Mouse (Mus musculus) lung, embryonic 14.5 days (tissue): Measurements from ENCODE around the gene Prima1. TPM values are rescaled to one million over a fixed set of nuclear protein-coding genes. Genes with fewer than 3 reads are reported as not detected.

Experiments used
- ATAC-seq: fragments of 200-750 bp; cut with Nextera tagmentation; 2 replicates; pipeline ENCODE4 v1.8.0; 2017; ENCODE audit warnings: mild to moderate bottlenecking, moderate TSS enrichment, moderate library complexity; ENCODE audit not compliant: insufficient read depth
- DNase-seq: peaks from one replicate; pipeline ENCODE4 v3.0.0-alpha.2; 2015
- H3K27ac ChIP-seq: fragments of 300-500 bp; sonication (generic); 2 replicates; pipeline ENCODE4 v1.5.1; 2014; ENCODE audit warnings: low read depth, mild to moderate bottlenecking, moderate library complexity
- H3K27me3 ChIP-seq: fragments of 300-500 bp; sonication (generic); 2 replicates; pipeline ENCODE4 v1.6.1; 2014; ENCODE audit warnings: low read length, control low read depth; ENCODE audit not compliant: insufficient read depth
- H3K36me3 ChIP-seq: fragments of 300-500 bp; sonication (generic); 2 replicates; pipeline ENCODE4 v1.6.1; 2014; ENCODE audit warnings: control low read depth; ENCODE audit not compliant: insufficient read depth
- H3K4me1 ChIP-seq: fragments of 300-500 bp; sonication (generic); 2 replicates; pipeline ENCODE4 v1.6.1; 2014; ENCODE audit warnings: antibody characterized with exemption, control low read depth; ENCODE audit not compliant: insufficient read depth
- H3K4me2 ChIP-seq: fragments of 300-500 bp; sonication (generic); 2 replicates; pipeline ENCODE4 v1.6.1; 2014; ENCODE audit warnings: mild to moderate bottlenecking
- H3K4me3 ChIP-seq: fragments of 300-500 bp; sonication (generic); 2 replicates; pipeline ENCODE4 v1.5.1; 2014; ENCODE audit warnings: low read depth, low read length
- H3K9ac ChIP-seq: fragments of 300-500 bp; sonication (generic); 2 replicates; pipeline ENCODE4 v1.6.1; 2014
- H3K9me3 ChIP-seq: fragments of 300-500 bp; sonication (generic); 2 replicates; pipeline ENCODE4 v1.6.1; 2016; ENCODE audit warnings: low read depth, low read length, control low read depth
- CTCF ChIP-seq: IDR thresholded peaks from 2 replicates; pipeline ENCODE4 v1.5.1; 2016; ENCODE audit warnings: antibody characterized with exemption, low read depth
- WGBS: fragments of 180-500 bp; shearing (Covaris S2); extraction: QIAGEN DNeasy Blood & Tissue Kit; methylation state at CpG from one replicate; pipeline ENCODE4 v1.1.7; 2014; 5-methylcytosine and 5-hydroxymethylcytosine counted together
- polyA plus RNA-seq: library from polyadenylated mRNA; unstranded; fragments of >200 nt; fragmentation: Nextera tagmentation; extraction: Ambion mirVana; gene quantifications from 2 replicates; pipeline ENCODE4 v1.2.1, GENCODE M21; 2014

The Prima1 gene
- polyA plus RNA-seq, 1 experiment from 2014 or later, result not detected

DNA sequence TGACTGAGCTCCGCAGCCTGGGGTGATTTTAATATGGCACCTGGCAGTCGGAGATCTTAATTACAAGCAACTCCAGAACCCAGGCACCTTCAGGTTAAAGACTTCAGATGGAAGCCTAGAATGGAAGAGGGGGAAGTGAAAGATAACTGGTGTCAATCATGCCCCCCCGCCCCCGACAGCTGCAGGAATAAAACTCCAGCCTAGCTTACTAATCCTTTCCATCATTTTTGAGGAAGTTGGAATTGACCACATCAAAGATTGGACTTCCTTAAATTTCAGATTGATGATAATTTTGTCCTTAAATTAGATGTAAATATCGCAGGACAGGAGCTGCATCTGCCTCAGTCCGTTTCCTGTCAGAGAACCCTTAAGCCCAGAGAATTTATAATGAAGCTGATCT, 8.4 kb upstream of the Prima1 start:
- Histone ChIP-seq H3K27me3 (no peaks in the 10 kb centered on the region), H3K4me2 (no peak overlapping the region), H3K4me3 (no peak overlapping the region), H3K36me3 (no peaks in the 10 kb centered on the region), H3K27ac (no peak overlapping the region), H3K9me3 (no peaks in the 10 kb centered on the region), H3K4me1 (no peaks in the 10 kb centered on the region), H3K9ac (no peak overlapping the region)
- DNase-seq (no peak), ATAC-seq (no peak)
- no peak for TF ChIP-seq CTCF
- WGBS, result 72% methylated on average over 6 of the region's 6 CpGs

DNA sequence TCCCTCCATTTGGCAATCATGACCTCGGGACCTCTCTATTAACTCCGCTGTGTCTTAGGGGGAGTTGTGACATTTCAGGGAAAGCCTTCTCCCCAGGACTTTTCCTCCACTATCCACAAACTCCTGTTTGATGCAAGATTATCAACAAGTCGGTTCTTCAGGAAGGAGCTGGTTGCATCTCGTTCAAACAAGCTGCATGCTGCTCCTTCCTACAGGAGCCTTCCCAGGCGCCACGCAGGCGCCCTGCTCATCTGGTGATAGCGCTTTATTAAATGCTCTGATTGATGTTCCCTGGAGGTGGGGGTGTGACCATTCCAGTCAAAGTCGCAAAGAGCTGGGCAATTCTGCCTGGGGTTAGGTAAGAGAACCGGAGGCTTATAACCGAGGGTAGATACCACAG, 1.1 kb upstream of the Prima1 start:
- no peak for ATAC-seq

DNA sequence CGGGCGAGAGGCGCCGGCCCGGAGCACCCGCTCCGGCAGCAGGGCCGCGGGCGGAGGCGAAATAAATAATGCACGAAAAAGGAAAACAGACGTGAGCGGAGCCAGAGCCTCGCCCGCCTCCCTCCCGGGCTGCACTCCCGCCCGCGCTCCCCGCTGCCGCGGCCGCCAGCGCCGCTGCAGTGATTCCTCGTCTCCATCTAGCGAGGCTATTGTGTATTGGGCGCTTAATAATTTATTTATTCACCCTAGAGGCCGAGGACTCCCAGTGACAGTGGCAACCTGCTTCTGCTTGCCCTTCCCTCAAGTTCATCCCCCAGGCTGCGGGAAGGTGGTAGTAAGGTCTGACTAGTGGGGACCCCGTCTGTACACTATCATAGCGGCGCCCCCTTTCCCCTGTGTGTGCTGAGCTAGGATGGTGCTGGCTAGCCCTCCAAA, 658 bp upstream of the Prima1 start:
- peak overlapping the region; percentile 68 for H3K9ac ChIP-seq
- H3K9me3 ChIP-seq, result no peaks in the 10 kb centered on the region
- peak; percentile 83 for ATAC-seq
- no peaks in the 10 kb centered on the region for H3K36me3 ChIP-seq
- peak overlapping the region; percentile 89 for H3K4me2 ChIP-seq
- no peaks in the 10 kb centered on the region for H3K4me1 ChIP-seq
- DNase-seq, result peak; percentile 84
- peaks cover 20% of the 10 kb centered on the region for H3K27me3 ChIP-seq
- H3K27ac ChIP-seq, result peak overlapping the region; percentile 63; the same call in 1 of the 2 replicates
- under 1% methylated on average over 33 of the region's 34 CpGs for WGBS
- peak overlapping the region; percentile 61 for H3K4me3 ChIP-seq
- 0 out of 2 replicates have a peak, but pooled peaks have one; percentile 34 for TF ChIP-seq CTCF

More for the DNA sequence above, 1.1 kb upstream of the Prima1 start:
- no peaks in the 10 kb centered on the region for H3K9me3 ChIP-seq
- no peak for TF ChIP-seq CTCF
- peak overlapping the region; percentile 61 for H3K4me3 ChIP-seq
- H3K4me2 ChIP-seq, result peak overlapping the region; percentile 89
- no peak overlapping the region for H3K27ac ChIP-seq
- H3K4me1 ChIP-seq, result no peaks in the 10 kb centered on the region
- H3K27me3 ChIP-seq, result peaks cover 20% of the 10 kb centered on the region
- WGBS, result 7% methylated on average over 11 of the region's 11 CpGs
- no peak for DNase-seq
- H3K9ac ChIP-seq, result no peak overlapping the region
- H3K36me3 ChIP-seq, result no peaks in the 10 kb centered on the region

DNA sequence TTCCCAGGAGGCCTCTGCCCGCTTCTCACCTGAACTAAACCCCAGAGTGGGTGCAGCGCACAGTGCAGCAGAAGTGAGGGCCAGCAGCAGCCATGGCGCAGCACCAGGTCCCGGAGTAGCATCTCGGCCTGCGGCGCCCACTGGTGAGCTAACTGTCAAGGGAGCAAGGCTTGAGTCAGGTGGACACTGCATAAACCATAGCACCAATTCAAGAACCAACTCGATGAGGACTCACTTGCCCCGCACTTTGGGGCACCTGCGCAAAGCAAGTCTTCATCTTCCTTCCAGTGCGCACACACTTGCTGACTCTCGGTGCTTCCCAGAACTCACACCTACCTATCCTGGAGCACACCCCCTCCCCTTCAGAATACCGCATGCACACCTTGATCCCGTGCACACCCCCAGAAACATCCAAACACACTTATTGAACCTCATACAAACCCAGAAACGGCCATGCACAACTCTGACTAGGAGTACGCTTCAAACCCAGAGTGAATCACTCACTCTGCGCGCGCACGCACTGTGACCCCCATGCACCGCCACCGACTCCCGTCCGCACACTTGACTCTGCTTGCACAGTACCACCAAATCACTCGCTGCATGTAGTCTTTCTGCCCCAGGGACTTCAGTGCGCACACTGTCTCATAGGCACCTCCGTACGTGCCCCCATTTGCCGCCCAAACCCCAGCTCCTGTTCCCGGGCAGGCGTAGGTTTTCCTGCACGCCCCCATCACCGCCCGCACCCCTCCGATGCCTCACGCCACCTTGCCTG, 453 bp downstream of the Prima1 start:
- WGBS, result 12% methylated on average over 36 of the region's 36 CpGs
- H3K9ac ChIP-seq, result peak overlapping the region; percentile 68
- no peaks in the 10 kb centered on the region for H3K9me3 ChIP-seq
- TF ChIP-seq CTCF, result no peak
- no peaks in the 10 kb centered on the region for H3K4me1 ChIP-seq
- H3K4me2 ChIP-seq, result peak overlapping the region; percentile 89
- DNase-seq, result peak; percentile 48
- H3K27me3 ChIP-seq, result peaks cover 20% of the 10 kb centered on the region
- H3K4me3 ChIP-seq, result peak overlapping the region; percentile 61
- peak; percentile 56 for ATAC-seq
- H3K27ac ChIP-seq, result no peak overlapping the region
- H3K36me3 ChIP-seq, result no peaks in the 10 kb centered on the region

DNA sequence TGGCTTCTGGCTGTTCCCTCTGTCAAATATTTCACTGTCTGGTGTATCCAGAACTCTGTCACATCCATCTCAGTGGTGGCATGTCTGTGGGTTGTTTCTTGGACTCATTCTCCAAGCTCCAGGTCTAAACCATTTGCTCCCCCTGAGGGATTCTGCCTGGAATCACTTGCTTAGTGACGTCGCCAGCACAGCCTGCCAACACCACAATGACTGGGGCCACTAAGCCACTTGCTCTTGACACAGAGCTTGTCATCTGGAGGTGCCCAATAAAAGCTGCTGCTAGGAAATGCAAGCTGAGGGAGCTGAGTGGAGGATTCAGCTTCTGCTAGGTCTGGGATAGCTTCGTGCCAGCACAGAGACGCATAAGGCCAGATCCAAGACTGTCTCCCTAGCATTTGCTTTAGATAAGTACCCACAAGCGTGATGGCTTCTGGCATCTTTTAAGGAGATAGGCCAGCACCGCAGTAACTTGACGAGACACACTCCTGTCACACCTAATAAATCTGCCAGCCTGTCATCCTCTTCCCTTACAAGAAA, 3.0 kb downstream of the Prima1 start:
- no peaks in the 10 kb centered on the region for H3K4me1 ChIP-seq
- DNase-seq (peak; percentile 11), ATAC-seq (no peak)
- 31% methylated on average over 7 of the region's 7 CpGs for WGBS
- H3K4me2 ChIP-seq, result no peak overlapping the region
- H3K9ac ChIP-seq, result no peak overlapping the region
- TF ChIP-seq CTCF, result no peak
- no peaks in the 10 kb centered on the region for H3K9me3 ChIP-seq
- H3K36me3 ChIP-seq, result no peaks in the 10 kb centered on the region
- H3K4me3 ChIP-seq, result no peak overlapping the region
- H3K27me3 ChIP-seq, result peaks cover 20% of the 10 kb centered on the region
- H3K27ac ChIP-seq, result no peak overlapping the region

DNA sequence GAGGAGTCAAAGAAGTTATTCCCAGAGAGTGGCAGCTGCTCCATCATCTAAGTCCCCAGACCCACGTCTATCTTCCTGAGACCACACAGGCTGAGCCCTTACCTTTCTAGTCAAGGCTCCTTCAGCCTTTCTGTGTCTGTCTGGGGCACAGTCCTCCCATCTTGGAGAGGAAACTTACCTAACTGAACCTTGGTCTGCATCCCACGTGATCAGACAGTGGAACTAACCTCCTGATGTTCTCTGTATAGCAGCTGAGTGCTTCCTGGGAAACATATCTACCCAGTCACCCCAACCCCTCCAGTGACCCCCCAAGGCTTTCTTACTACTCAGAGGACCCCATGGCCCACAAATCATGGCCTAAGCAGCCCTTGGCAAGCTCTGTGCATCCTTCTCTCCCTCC, 6.1 kb downstream of the Prima1 start:
- no peak for ATAC-seq
- no peak for TF ChIP-seq CTCF
- no peak overlapping the region for H3K4me3 ChIP-seq
- no peak overlapping the region for H3K9ac ChIP-seq
- 0 out of 2 replicates have a peak, but pooled peaks cover 3% of the 10 kb centered on the region for H3K27me3 ChIP-seq
- H3K4me2 ChIP-seq, result no peak overlapping the region
- H3K4me1 ChIP-seq, result no peaks in the 10 kb centered on the region
- WGBS, result 43% methylated on average over 2 of the region's 2 CpGs
- no peaks in the 10 kb centered on the region for H3K9me3 ChIP-seq
- no peaks in the 10 kb centered on the region for H3K36me3 ChIP-seq
- no peak for DNase-seq
- H3K27ac ChIP-seq, result no peak overlapping the region

DNA sequence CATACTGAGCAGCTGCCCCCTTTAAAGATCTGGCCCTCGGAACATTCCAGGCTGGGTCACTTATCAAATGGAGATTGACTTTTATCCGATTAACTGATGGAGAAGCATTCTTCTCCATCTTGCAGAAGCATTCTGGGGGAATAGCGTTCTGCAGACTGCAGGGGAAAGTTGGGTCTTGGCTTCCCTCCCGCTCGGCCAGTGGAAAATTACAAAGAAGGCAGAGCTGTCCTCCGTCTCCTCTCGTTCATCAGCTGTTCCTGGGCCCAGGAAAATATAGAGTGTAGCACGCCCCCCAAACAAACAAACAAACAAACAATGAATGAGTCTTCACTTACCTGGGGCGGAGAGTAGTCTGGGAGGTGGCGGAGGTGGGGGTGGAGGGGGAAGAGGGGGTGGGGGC, 6.7 kb downstream of the Prima1 start:
- no peaks in the 10 kb centered on the region for H3K27me3 ChIP-seq
- DNase-seq (no peak), ATAC-seq (no peak)
- no peaks in the 10 kb centered on the region for H3K36me3 ChIP-seq
- TF ChIP-seq CTCF, result no peak
- no peak overlapping the region for H3K4me2 ChIP-seq
- H3K4me1 ChIP-seq, result no peaks in the 10 kb centered on the region
- H3K4me3 ChIP-seq, result no peak overlapping the region
- H3K27ac ChIP-seq, result no peak overlapping the region
- WGBS, result 68% methylated on average over 10 of the region's 10 CpGs
- H3K9me3 ChIP-seq, result no peaks in the 10 kb centered on the region
- H3K9ac ChIP-seq, result no peak overlapping the region
